Mouse (Mus musculus) layer of hippocampus, adult 18-20 months (tissue): ENCODE results near the gene Atg9b. TPM values are rescaled to one million over a fixed set of nuclear protein-coding genes. Genes with fewer than 3 reads are reported as not detected.

Source experiments
- DNase-seq, 2 experiments: peaks; one replicate each; pipeline ENCODE4 v3.0.0; 2022; ENCODE audit warnings: low spot score in 2 of 2
- total RNA-seq, 2 experiments: library from RNA; stranded (reverse); gene quantifications; 2 replicates each; pipeline ENCODE4 v1.2.3; 2021

Atg9b gene
- total RNA-seq, 2 experiments from 2014 or later: 3.0 to 3.7 TPM

- no peak for DNase-seq
Measured at GRCm38 (mm10) chr5:24350531-24351250, 41.3 kb downstream of the Atg9b start.

- no peak for DNase-seq
Measured at GRCm38 (mm10) chr5:24350073-24350472, 41.9 kb downstream of the Atg9b start.

- no peak for DNase-seq
Measured at GRCm38 (mm10) chr5:24348546-24348945, 43.4 kb downstream of the Atg9b start.

GRCm38 (mm10) chr5:24348128-24348527, 43.8 kb downstream of the Atg9b start:
- DNase-seq: peak; percentile 59

- no peak for DNase-seq
Measured at GRCm38 (mm10) chr5:24347186-24347875, 44.6 kb downstream of the Atg9b start.

GRCm38 (mm10) chr5:24346313-24346712, 45.6 kb downstream of the Atg9b start:
- no peak for DNase-seq

- no peak for DNase-seq
Measured at GRCm38 (mm10) chr5:24344477-24345051, 47.4 kb downstream of the Atg9b start.

GRCm38 (mm10) chr5:24343977-24344436, 47.9 kb downstream of the Atg9b start:
- no peak for DNase-seq

GRCm38 (mm10) chr5:24343379-24343778, 48.6 kb downstream of the Atg9b start:
- DNase-seq: no peak

- no peak for DNase-seq
Measured at GRCm38 (mm10) chr5:24342966-24343365, 49.0 kb downstream of the Atg9b start.

- no peak for DNase-seq
Measured at GRCm38 (mm10) chr5:24342205-24342963, 49.6 kb downstream of the Atg9b start.

- no peak for DNase-seq
Measured at GRCm38 (mm10) chr5:24337821-24338220, 54.1 kb downstream of the Atg9b start.

- no peak for DNase-seq
Measured at GRCm38 (mm10) chr5:24337366-24337765, 54.6 kb downstream of the Atg9b start.

GRCm38 (mm10) chr5:24335888-24336511, 55.9 kb downstream of the Atg9b start:
- DNase-seq: peak in 1 of 2 experiments; percentile 52

- no peak for DNase-seq
Measured at GRCm38 (mm10) chr5:24334749-24335148, 57.2 kb downstream of the Atg9b start.

Other genes starting within 250 kb of the Atg9b start
- 1 to 10 TPM; 9.0 to 9.7 TPM for gene Nupl2, start 227.2 kb downstream of the Atg9b start, total RNA-seq
- gene Kcnh2, start 40.5 kb downstream of the Atg9b start, total RNA-seq: 10 to 100 TPM; 23.0 to 26.8 TPM
- gene Nos3, start 27.3 kb downstream of the Atg9b start, total RNA-seq: 1 to 10 TPM; 6.8 to 7.0 TPM
- 10 to 100 TPM; 57.0 to 60.1 TPM for gene Abcb8, start 1.5 kb upstream of the Atg9b start, total RNA-seq
- under 1 TPM; 0.27 to 0.53 TPM for gene Asic3, start 21.2 kb upstream of the Atg9b start, total RNA-seq
- 100 to 1,000 TPM; 126 to 133 TPM for gene Cdk5, start 31.4 kb upstream of the Atg9b start, total RNA-seq
- gene Slc4a2, start 31.7 kb upstream of the Atg9b start, total RNA-seq: 10 to 100 TPM; 30.1 to 30.8 TPM
- gene Fastk, start 53.1 kb upstream of the Atg9b start, total RNA-seq: 100 to 1,000 TPM; 109 to 115 TPM
- gene Tmub1, start 55.7 kb upstream of the Atg9b start, total RNA-seq: 10 to 100 TPM; 21.8 to 23.7 TPM
- 100 to 1,000 TPM; 673 to 687 TPM for gene Agap3, start 60.0 kb upstream of the Atg9b start, total RNA-seq
- gene Gbx1, start 135.1 kb upstream of the Atg9b start, total RNA-seq: not detected
- gene Asb10, start 148.8 kb upstream of the Atg9b start, total RNA-seq: under 1 TPM in 1 of 2 experiments, not detected in 1; 0.23 TPM
- gene 4931409K22Rik, start 164.7 kb upstream of the Atg9b start, total RNA-seq: not detected
- 10 to 100 TPM; 82.5 to 83.6 TPM for gene Abcf2, start 185.3 kb upstream of the Atg9b start, total RNA-seq
- 10 to 100 TPM; 60.8 to 64.9 TPM for gene Chpf2, start 194.6 kb upstream of the Atg9b start, total RNA-seq
- 10 to 100 TPM; 87.4 to 93.2 TPM for gene Smarcd3, start 232.3 kb upstream of the Atg9b start, total RNA-seq